Mouse (Mus musculus): Measurements from ENCODE around the gene Ptpa. TPM values are rescaled to one million over a fixed set of nuclear protein-coding genes. Genes with fewer than 3 reads are reported as not detected.

Ptpa gene
- polyA plus RNA-seq, 1 experiment from 2014 or later: 145 TPM

- WGBS: under 1% methylated on average over 46 of the region's 46 CpGs
- ATAC-seq (ENCODE audit: insufficient number of reproducible peaks, insufficient read depth, low FRiP score, low TSS enrichment): no peak
- peak overlapping the region; percentile 48 for H3K4me3 ChIP-seq
These were observed 54.5 kb downstream of the Ptpa start for GRCm38 (mm10) chr2:30470143-30470946.

DNA sequence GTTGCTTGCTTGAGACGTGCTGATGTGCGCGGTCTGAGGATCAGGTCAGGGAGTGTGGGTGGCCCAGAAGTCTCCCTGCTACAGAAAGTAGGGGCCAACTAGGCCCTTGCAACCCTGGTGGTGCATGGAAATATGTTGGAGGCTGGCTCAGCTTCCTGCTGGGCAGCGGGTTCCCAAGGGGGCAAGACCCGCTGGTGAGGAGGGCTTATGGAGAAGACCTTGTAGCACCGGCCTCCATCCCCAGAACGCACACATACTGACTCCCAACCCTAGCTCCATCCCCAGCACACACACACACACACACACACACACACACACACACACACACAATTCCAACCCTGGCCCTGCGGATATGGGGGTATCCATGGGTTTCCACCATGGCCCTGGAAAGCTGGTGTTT is 55.2 kb downstream of the Ptpa start:
- peak overlapping the region; percentile 98 for H3K27ac ChIP-seq
- no peaks in the 10 kb centered on the region for H3K9me3 ChIP-seq
- peak overlapping the region; percentile 97 for H3K4me3 ChIP-seq
- H3K4me1 ChIP-seq: peaks cover 35% of the 10 kb centered on the region
- 5% methylated on average over 8 of the region's 8 CpGs for WGBS
- H3K4me2 ChIP-seq (replicated peaks): peak overlapping the region; percentile 98
- ATAC-seq (ENCODE audit: insufficient number of reproducible peaks, insufficient read depth, low FRiP score, low TSS enrichment): no peak
- no peaks in the 10 kb centered on the region for H3K36me3 ChIP-seq
- peak overlapping the region; percentile 46 for H3K9ac ChIP-seq
- no peaks in the 10 kb centered on the region for H3K27me3 ChIP-seq

More at GRCm38 (mm10) chr2:30470143-30470946, 54.5 kb downstream of the Ptpa start:
- H3K9me3 ChIP-seq: no peaks in the 10 kb centered on the region
- no peaks in the 10 kb centered on the region for H3K27me3 ChIP-seq
- peak overlapping the region; percentile 73 for H3K9ac ChIP-seq
- no peaks in the 10 kb centered on the region for H3K36me3 ChIP-seq
- H3K27ac ChIP-seq: peak overlapping the region; percentile 98
- H3K4me1 ChIP-seq: peaks cover 35% of the 10 kb centered on the region
- peak overlapping the region; percentile 98 for H3K4me2 ChIP-seq (replicated peaks)

GRCm38 (mm10) chr2:30471795-30472720 is 56.2 kb downstream of the Ptpa start:
- peak; percentile 36 for ATAC-seq (ENCODE audit: insufficient number of reproducible peaks, insufficient read depth, low FRiP score, low TSS enrichment)
- under 1% methylated on average over 45 of the region's 51 CpGs for WGBS
- peaks cover 28% of the 10 kb centered on the region for H3K4me1 ChIP-seq

GRCm38 (mm10) chr2:30472731-30473351 is 57.0 kb downstream of the Ptpa start:
- Histone ChIP-seq H3K27me3 (no peaks in the 10 kb centered on the region), H3K4me3 (peak overlapping the region; percentile 97), H3K36me3 (no peaks in the 10 kb centered on the region), H3K9ac (peak overlapping the region; percentile 100), H3K27ac (peak overlapping the region; percentile 98), H3K9me3 (no peaks in the 10 kb centered on the region), H3K4me1 (peaks cover 22% of the 10 kb centered on the region), H3K4me2 (replicated peaks) (peak overlapping the region; percentile 98)
- no peak for ATAC-seq (ENCODE audit: insufficient number of reproducible peaks, insufficient read depth, low FRiP score, low TSS enrichment)
- under 1% methylated on average over 60 of the region's 60 CpGs for WGBS

More at GRCm38 (mm10) chr2:30471795-30472720, 56.2 kb downstream of the Ptpa start:
- H3K27me3 ChIP-seq: no peaks in the 10 kb centered on the region
- peak overlapping the region; percentile 98 for H3K4me2 ChIP-seq (replicated peaks)
- peak overlapping the region; percentile 98 for H3K27ac ChIP-seq
- peak overlapping the region; percentile 100 for H3K9ac ChIP-seq
- H3K36me3 ChIP-seq: no peaks in the 10 kb centered on the region
- no peaks in the 10 kb centered on the region for H3K9me3 ChIP-seq
- peak overlapping the region; percentile 97 for H3K4me3 ChIP-seq

- no peaks in the 10 kb centered on the region for H3K27me3 ChIP-seq
- peaks cover 22% of the 10 kb centered on the region for H3K4me1 ChIP-seq
- H3K9me3 ChIP-seq: no peaks in the 10 kb centered on the region
- peak overlapping the region; percentile 97 for H3K4me3 ChIP-seq
- H3K9ac ChIP-seq: peak overlapping the region; percentile 100
- under 1% methylated on average over 51 of the region's 80 CpGs for WGBS
- H3K36me3 ChIP-seq: no peaks in the 10 kb centered on the region
- H3K4me2 ChIP-seq (replicated peaks): peak overlapping the region; percentile 98
- ATAC-seq (ENCODE audit: insufficient number of reproducible peaks, insufficient read depth, low FRiP score, low TSS enrichment): peak; percentile 11; the same call in 1 of the 2 replicates
- peak overlapping the region; percentile 98 for H3K27ac ChIP-seq
These were observed 57.7 kb downstream of the Ptpa start for GRCm38 (mm10) chr2:30473431-30474031.

GRCm38 (mm10) chr2:30474039-30474438 is 58.2 kb downstream of the Ptpa start, which contains the start of gene Ier5l:
Gene Ier5l, minus strand, starts transcription at chr2:30474219.
- Histone ChIP-seq H3K4me2 (replicated peaks) (peak within 1 kb of the TSS; percentile 98), H3K9ac (peak within 1 kb of the TSS; percentile 100), H3K27ac (peak within 1 kb of the TSS; percentile 98), H3K4me3 (peak within 1 kb of the TSS; percentile 97), H3K36me3 (no peaks in the 10 kb centered on the region), H3K9me3 (no peaks in the 10 kb centered on the region), H3K4me1 (peaks cover 20% of the 10 kb centered on the region), H3K27me3 (no peaks in the 10 kb centered on the region)
- ATAC-seq (ENCODE audit: insufficient number of reproducible peaks, insufficient read depth, low FRiP score, low TSS enrichment): peak; percentile 79
- under 1% methylated on average over 37 of the region's 37 CpGs for WGBS

DNA sequence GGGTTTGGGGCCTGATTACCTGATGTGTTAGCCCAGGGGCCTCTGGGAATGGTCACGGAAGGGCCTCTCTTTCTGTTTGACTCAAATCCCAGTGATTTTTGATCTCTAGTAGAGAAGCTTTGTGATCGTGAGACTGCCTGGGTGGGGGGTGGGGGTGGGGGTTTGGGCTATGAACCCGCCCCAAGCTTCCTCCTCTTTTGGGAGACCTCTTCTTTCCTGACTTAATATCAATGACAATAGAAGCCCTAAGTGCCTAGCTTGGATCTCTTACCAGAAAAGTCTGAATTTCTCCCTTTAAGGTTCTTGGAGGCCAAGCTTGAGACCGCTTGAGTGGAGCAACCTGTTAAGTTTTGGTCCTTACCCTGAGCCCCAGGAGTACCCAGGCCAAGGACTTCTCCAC is 58.9 kb downstream of the Ptpa start:
- ATAC-seq (ENCODE audit: insufficient number of reproducible peaks, insufficient read depth, low FRiP score, low TSS enrichment): no peak
- Histone ChIP-seq H3K4me1 (peaks cover 13% of the 10 kb centered on the region), H3K9me3 (no peaks in the 10 kb centered on the region), H3K36me3 (no peaks in the 10 kb centered on the region), H3K4me3 (peak overlapping the region; percentile 97), H3K27ac (no peak overlapping the region), H3K9ac (peak overlapping the region; percentile 41; the same call in 1 of the 2 replicates), H3K4me2 (replicated peaks) (peak overlapping the region; percentile 98), H3K27me3 (no peaks in the 10 kb centered on the region)
- WGBS: 19% methylated on average over 4 of the region's 4 CpGs

GRCm38 (mm10) chr2:30475457-30475856 is 59.6 kb downstream of the Ptpa start:
- ATAC-seq (ENCODE audit: insufficient number of reproducible peaks, insufficient read depth, low FRiP score, low TSS enrichment): no peak
- H3K4me3 ChIP-seq: 0 out of 2 replicates have a peak overlapping the region, but pooled peaks have one; percentile 5

DNA sequence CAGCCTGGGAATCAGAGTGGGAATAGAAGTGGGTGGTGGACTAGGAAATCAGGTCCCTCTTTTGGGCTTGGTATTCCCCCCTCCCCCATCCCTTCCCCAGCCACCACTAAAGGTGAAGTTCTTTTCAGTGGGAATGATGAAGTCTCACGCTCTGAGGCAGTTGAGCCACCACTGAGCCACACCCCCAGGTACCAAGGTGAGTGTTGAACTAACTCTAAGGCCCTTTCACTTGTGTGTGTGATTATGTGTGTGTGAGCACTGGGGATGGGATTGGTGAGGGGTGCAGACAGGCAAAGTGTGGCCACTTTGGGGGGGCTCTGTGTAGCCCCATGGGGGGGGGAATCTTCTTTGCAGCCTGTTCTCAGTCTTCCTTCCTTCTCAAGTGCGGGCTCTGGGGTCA is 60.4 kb downstream of the Ptpa start:
- Histone ChIP-seq H3K9me3 (no peaks in the 10 kb centered on the region), H3K36me3 (no peaks in the 10 kb centered on the region), H3K4me1 (peaks cover 8% of the 10 kb centered on the region), H3K27ac (no peak overlapping the region), H3K4me3 (no peak overlapping the region), H3K27me3 (no peaks in the 10 kb centered on the region), H3K4me2 (replicated peaks) (no peak overlapping the region), H3K9ac (no peak overlapping the region)
- no peak for ATAC-seq (ENCODE audit: insufficient number of reproducible peaks, insufficient read depth, low FRiP score, low TSS enrichment)
- WGBS: 75% methylated on average over 2 of the region's 2 CpGs

More at GRCm38 (mm10) chr2:30475457-30475856, 59.6 kb downstream of the Ptpa start:
- Histone ChIP-seq H3K9ac (no peak overlapping the region), H3K27ac (no peak overlapping the region), H3K9me3 (no peaks in the 10 kb centered on the region), H3K36me3 (no peaks in the 10 kb centered on the region), H3K27me3 (no peaks in the 10 kb centered on the region), H3K4me2 (replicated peaks) (no peak overlapping the region), H3K4me1 (peaks cover 13% of the 10 kb centered on the region)
- WGBS: 82% methylated on average over 7 of the region's 7 CpGs

- H3K4me2 ChIP-seq (replicated peaks): no peak overlapping the region
- no peaks in the 10 kb centered on the region for H3K27me3 ChIP-seq
- no peak overlapping the region for H3K9ac ChIP-seq
- H3K9me3 ChIP-seq: no peaks in the 10 kb centered on the region
- no peaks in the 10 kb centered on the region for H3K36me3 ChIP-seq
- peaks cover 17% of the 10 kb centered on the region; the same call in 1 of the 2 replicates for H3K4me1 ChIP-seq
- WGBS: 76% methylated on average over 1 of the region's 1 CpGs
- no peak for ATAC-seq (ENCODE audit: insufficient number of reproducible peaks, insufficient read depth, low FRiP score, low TSS enrichment)
- H3K4me3 ChIP-seq: no peak overlapping the region
- no peak overlapping the region for H3K27ac ChIP-seq
These were observed 62.7 kb downstream of the Ptpa start for GRCm38 (mm10) chr2:30478526-30478925.

- no peaks in the 10 kb centered on the region for H3K36me3 ChIP-seq
- H3K27me3 ChIP-seq: no peaks in the 10 kb centered on the region
- no peak overlapping the region for H3K27ac ChIP-seq
- no peak overlapping the region for H3K9ac ChIP-seq
- peaks cover 7% of the 10 kb centered on the region; the same call in 1 of the 2 replicates for H3K4me1 ChIP-seq
- no peaks in the 10 kb centered on the region for H3K9me3 ChIP-seq
- no peak overlapping the region for H3K4me3 ChIP-seq
- 32% methylated on average over 7 of the region's 7 CpGs for WGBS
- H3K4me2 ChIP-seq (replicated peaks): no peak overlapping the region
- ATAC-seq (ENCODE audit: insufficient number of reproducible peaks, insufficient read depth, low FRiP score, low TSS enrichment): no peak
These were observed 71.8 kb downstream of the Ptpa start for GRCm38 (mm10) chr2:30487597-30487996.
